In the genomic region with DNA sequence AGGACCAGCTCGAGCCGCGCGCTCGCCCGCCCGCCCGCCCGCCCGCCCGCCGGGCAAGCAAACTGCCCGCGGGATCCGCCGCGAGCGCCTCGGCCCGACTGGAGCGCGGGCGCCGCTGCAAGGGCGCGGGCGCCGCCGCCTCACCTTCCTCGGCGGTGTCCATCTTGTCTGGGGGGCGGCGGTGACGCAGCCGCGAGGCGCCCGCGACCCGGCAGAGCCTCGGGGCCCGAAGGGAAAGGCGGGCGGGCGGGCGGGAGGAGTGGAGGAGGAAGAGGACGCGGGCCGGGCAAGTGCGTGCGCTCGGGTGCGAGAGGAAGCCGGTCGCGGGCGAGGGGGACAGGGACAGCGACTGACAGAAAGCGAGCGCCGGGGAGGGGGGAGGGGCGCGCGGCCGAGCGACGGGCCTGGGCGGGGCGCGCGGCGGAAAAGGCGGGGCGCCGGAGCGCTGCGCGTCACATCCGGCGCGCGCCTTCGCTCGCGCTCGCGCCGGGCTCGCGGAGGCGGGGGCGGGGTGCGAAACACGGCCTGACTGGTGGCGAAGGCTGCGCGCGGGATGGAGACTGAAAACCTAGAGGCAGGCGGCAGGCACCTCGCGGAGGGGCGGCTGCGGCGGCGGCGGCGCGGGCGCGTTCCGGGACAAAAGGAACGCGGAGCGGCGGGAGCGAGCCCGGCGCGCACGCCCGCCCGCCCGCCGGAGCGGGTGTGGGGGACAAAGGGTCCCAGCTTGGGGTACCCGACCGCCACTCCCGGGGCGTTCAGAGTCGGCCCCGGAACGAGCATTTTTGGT, we compare ENCODE assay signal across 7 mouse cellular contexts. TPM values are rescaled to one million over a fixed set of nuclear protein-coding genes. Genes with fewer than 3 reads are reported as not detected.
DNase-seq lines count a peak whose midpoint lies in the region; ATAC-seq and TF ChIP-seq lines count a peak whose summit lies in the region.

A gene (minus strand): TSS at position 395 of the 787 bp plus-strand sequence.

- peak; percentile 90 to 96 for DNase-seq in adrenal gland, postnatal 36 days
- peak; percentile 89 to 92 for DNase-seq in heart, adult 18-20 months
- peak; percentile 93 for DNase-seq in kidney, adult 2 months
- DNase-seq in limb, embryonic 11.5 days (ENCODE audit: low spot score), result peak; percentile 92

- H3K27ac ChIP-seq in embryonic facial prominence, embryonic 12.5 days, result peak within 1 kb of the TSS; percentile 98
- H3K27ac ChIP-seq in kidney, adult 2 months (ENCODE audit: insufficient read depth, low read depth, low read length), result peak within 1 kb of the TSS; percentile 94
- peak within 1 kb of the TSS; percentile 96 for H3K27ac ChIP-seq in limb, embryonic 11.5 days (replicated peaks; ENCODE audit: low read depth, low read length)
- peak within 1 kb of the TSS; percentile 99 for H3K27ac ChIP-seq in midbrain, embryonic 13.5 days
- H3K27ac ChIP-seq in small intestine, adult 2 months (ENCODE audit: insufficient read depth, low read depth, low read length), result peak within 1 kb of the TSS; percentile 85

- H3K9ac ChIP-seq in embryonic facial prominence, embryonic 12.5 days, result peak within 1 kb of the TSS; percentile 97
- H3K9ac ChIP-seq in limb, embryonic 11.5 days (ENCODE audit: low read length), result peak within 1 kb of the TSS; percentile 93
- peak within 1 kb of the TSS; percentile 92 for H3K9ac ChIP-seq in midbrain, embryonic 13.5 days (replicated peaks)

- ATAC-seq in embryonic facial prominence, embryonic 12.5 days (ENCODE audit: insufficient number of reproducible peaks, insufficient read depth, low FRiP score, low TSS enrichment), result peak; percentile 91
- peak; percentile 91 for ATAC-seq in limb, embryonic 11.5 days (ENCODE audit: insufficient number of reproducible peaks, low FRiP score, low TSS enrichment, low read depth)
- ATAC-seq in midbrain, embryonic 13.5 days, result peak; percentile 95

- TF ChIP-seq POLR2A in kidney, adult 2 months (IDR thresholded peaks at IDR 0.05; ENCODE audit: low read depth, low read length), result no peak
- peak; percentile 69; the same call in 1 of the 2 replicates for TF ChIP-seq POLR2A in small intestine, adult 2 months (IDR thresholded peaks at IDR 0.05; ENCODE audit: low read depth, low read length)

- no peaks in the 10 kb centered on the region for H3K36me3 ChIP-seq in embryonic facial prominence, embryonic 12.5 days
- no peaks in the 10 kb centered on the region for H3K36me3 ChIP-seq in kidney, adult 2 months (ENCODE audit: control insufficient read depth, insufficient read depth, low read length)
- no peaks in the 10 kb centered on the region; the same call in 1 of the 2 replicates for H3K36me3 ChIP-seq in limb, embryonic 11.5 days (ENCODE audit: control insufficient read depth, insufficient read depth, low read length)
- H3K36me3 ChIP-seq in midbrain, embryonic 13.5 days, result no peaks in the 10 kb centered on the region
- no peaks in the 10 kb centered on the region for H3K36me3 ChIP-seq in small intestine, adult 2 months (ENCODE audit: control insufficient read depth, insufficient read depth, low read length)

- H3K9me3 ChIP-seq in embryonic facial prominence, embryonic 12.5 days, result no peaks in the 10 kb centered on the region
- no peaks in the 10 kb centered on the region for H3K9me3 ChIP-seq in limb, embryonic 11.5 days (ENCODE audit: control insufficient read depth, low read length)
- 0 out of 2 replicates have a peak, but pooled peaks cover 6% of the 10 kb centered on the region for H3K9me3 ChIP-seq in midbrain, embryonic 13.5 days

- no peaks in the 10 kb centered on the region for H3K27me3 ChIP-seq in embryonic facial prominence, embryonic 12.5 days
- H3K27me3 ChIP-seq in kidney, adult 2 months (replicated peaks; ENCODE audit: control insufficient read depth, insufficient read depth, low read length), result no peaks in the 10 kb centered on the region
- H3K27me3 ChIP-seq in limb, embryonic 11.5 days (ENCODE audit: control insufficient read depth, insufficient read depth, low read length), result no peaks in the 10 kb centered on the region
- H3K27me3 ChIP-seq in midbrain, embryonic 13.5 days, result no peaks in the 10 kb centered on the region
- no peaks in the 10 kb centered on the region for H3K27me3 ChIP-seq in small intestine, adult 2 months (ENCODE audit: control insufficient read depth, insufficient read depth, low read length)

- peak within 1 kb of the TSS; percentile 93 for H3K4me3 ChIP-seq in embryonic facial prominence, embryonic 12.5 days
- H3K4me3 ChIP-seq in kidney, adult 2 months (ENCODE audit: insufficient read depth, low read depth, low read length), result peak within 1 kb of the TSS; percentile 98
- H3K4me3 ChIP-seq in limb, embryonic 11.5 days (ENCODE audit: low read depth, low read length), result peak within 1 kb of the TSS; percentile 97
- peak within 1 kb of the TSS; percentile 92 for H3K4me3 ChIP-seq in midbrain, embryonic 13.5 days (replicated peaks)
- peak within 1 kb of the TSS; percentile 97 for H3K4me3 ChIP-seq in small intestine, adult 2 months (ENCODE audit: low read depth, low read length)

- under 1% methylated on average over 82 of the region's 132 CpGs for whole genome bisulfite sequencing in embryonic facial prominence, embryonic 12.5 days
- under 1% methylated on average over 127 of the region's 132 CpGs for WGBS in kidney, adult 2 months
- WGBS in limb, embryonic 11.5 days, result under 1% methylated on average over 99 of the region's 132 CpGs
- WGBS in midbrain, embryonic 13.5 days, result under 1% methylated on average over 76 of the region's 132 CpGs
- WGBS in small intestine, adult 2 months, result under 1% methylated on average over 128 of the region's 132 CpGs

- peak within 1 kb of the TSS; percentile 69 for H3K4me2 ChIP-seq in embryonic facial prominence, embryonic 12.5 days (replicated peaks)
- H3K4me2 ChIP-seq in limb, embryonic 11.5 days (ENCODE audit: low read depth, severe bottlenecking), result peak within 1 kb of the TSS; percentile 65
- peak within 1 kb of the TSS; percentile 87 for H3K4me2 ChIP-seq in midbrain, embryonic 13.5 days (replicated peaks)

- TF ChIP-seq CTCF in kidney, adult 2 months (conservative IDR thresholded peaks at IDR 0.05; ENCODE audit: insufficient read depth, insufficient read length, low read depth, low read length), result no peak
- no peak for TF ChIP-seq CTCF in small intestine, adult 2 months (IDR thresholded peaks at IDR 0.05; ENCODE audit: extremely low read depth, insufficient read length, insufficient replicate concordance, low read depth, low read length)

- H3K4me1 ChIP-seq in embryonic facial prominence, embryonic 12.5 days, result peaks cover 7% of the 10 kb centered on the region
- peaks cover 2% of the 10 kb centered on the region; the same call in 1 of the 2 replicates for H3K4me1 ChIP-seq in kidney, adult 2 months (ENCODE audit: control insufficient read depth, insufficient read depth, low read length)
- H3K4me1 ChIP-seq in limb, embryonic 11.5 days (ENCODE audit: control insufficient read depth, insufficient read depth, low read length), result peaks cover 5% of the 10 kb centered on the region
- H3K4me1 ChIP-seq in midbrain, embryonic 13.5 days (replicated peaks), result peaks cover 31% of the 10 kb centered on the region
- 0 out of 2 replicates have a peak, but pooled peaks cover 3% of the 10 kb centered on the region for H3K4me1 ChIP-seq in small intestine, adult 2 months (ENCODE audit: control insufficient read depth, insufficient read depth, insufficient read length, low read length)

RNA-seq across cellular contexts. Expression of the gene that starts here (rescaled TPM):
- total RNA-seq in adrenal gland, postnatal 36 days (2021), result 100 to 1,000 TPM; 132 to 160 TPM
- 44.0 and 44.6 TPM in 2 replicates for polyA plus RNA-seq in embryonic facial prominence, embryonic 12.5 days (2016; fragmentation: Nextera tagmentation; extraction: Ambion mirVana)
- total RNA-seq in heart, adult 18-20 months (2021), result 100 to 1,000 TPM; 114 to 116 TPM
- polyA plus RNA-seq in kidney, adult 2 months (2012; rRNA removed), result 36.1 and 46.6 TPM in 2 replicates
- 40.5 and 41.5 TPM in 2 replicates for polyA plus RNA-seq in limb, embryonic 11.5 days (2014; fragmentation: Nextera tagmentation; extraction: Ambion mirVana)
- 75.0 and 78.6 TPM in 2 replicates for polyA plus RNA-seq in midbrain, embryonic 13.5 days (2015; fragmentation: Nextera tagmentation; extraction: Ambion mirVana)
- 9.5 and 18.1 TPM in 2 replicates for polyA plus RNA-seq in small intestine, adult 2 months (2012; rRNA removed)

Comparison
In these comparisons a context has a peak if more than half of its experiments do, and no peak if none do; other contexts are left out.
1. Peak in every context shown above with its lines: DNase-seq, ATAC-seq, H3K4me3 ChIP-seq and H3K27ac ChIP-seq.